Mouse (Mus musculus): ENCODE measurements around the gene Grin2b.

DNA sequence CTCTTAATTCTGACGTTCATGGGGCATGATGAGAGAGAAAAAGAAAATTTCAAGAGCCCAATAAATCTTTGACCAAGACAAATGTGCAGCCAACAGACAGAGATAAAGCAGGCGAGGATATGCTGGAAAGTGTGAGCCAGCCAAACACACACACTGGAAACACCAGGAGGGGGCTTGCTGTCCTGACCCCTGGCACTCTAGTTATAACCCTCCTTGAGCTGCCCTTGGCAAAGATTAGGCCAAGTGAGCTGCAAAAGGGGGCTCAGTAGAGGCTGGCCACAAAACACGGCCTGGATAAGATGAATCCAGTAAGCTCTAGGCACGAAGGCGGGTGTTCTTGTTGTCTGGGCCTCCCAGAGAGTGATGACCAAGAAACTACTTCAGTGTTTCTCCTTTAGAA is 128.8 kb downstream of the Grin2b start:
- TF ChIP-seq CTCF (IDR thresholded peaks at IDR 0.05; ENCODE audit: low read depth, low read length): no peak
- no peak for TF ChIP-seq POLR2A (IDR thresholded peaks at IDR 0.05; ENCODE audit: insufficient read depth, low read length)
- TF ChIP-seq EP300 (IDR thresholded peaks at IDR 0.05; ENCODE audit: insufficient read depth, low read depth, low read length): no peak
